Mouse (Mus musculus): ENCODE data around the gene Pnkp.

Pnkp gene

GRCm38 (mm10) chr7:44832763-44833162 is 24.2 kb upstream of the Pnkp start:
- DNase-seq, result no peak

DNA sequence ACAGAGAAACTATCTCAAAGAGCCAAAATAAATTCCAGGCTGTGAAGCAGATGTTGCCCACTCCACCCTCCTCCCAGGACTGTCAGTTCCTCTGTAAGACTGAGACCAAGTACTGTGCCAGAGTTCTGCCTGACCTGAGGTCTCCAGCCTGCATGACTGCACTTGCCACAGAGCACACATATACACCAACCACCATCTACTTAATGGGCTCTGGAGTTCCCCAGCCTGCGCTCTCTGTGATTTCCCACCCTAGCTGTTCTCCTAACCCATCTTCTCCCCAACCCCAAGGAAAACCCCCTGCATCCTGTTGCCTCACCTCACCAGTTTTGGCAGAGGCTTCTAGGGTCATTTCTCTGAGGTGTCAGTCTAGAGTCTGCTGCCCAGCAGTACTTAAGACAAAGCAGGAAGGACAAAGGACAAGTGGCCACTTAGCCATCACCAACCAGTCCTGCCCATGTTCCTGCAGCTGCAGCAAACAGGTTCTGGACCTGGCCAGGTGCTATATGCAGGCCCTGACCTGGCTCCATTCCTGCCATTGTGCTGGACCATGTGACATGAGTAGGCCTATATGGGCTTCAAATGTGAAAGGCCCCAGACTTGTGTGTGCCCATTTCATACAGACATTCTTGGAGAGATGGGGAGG is 21.4 kb upstream of the Pnkp start:
- no peak for DNase-seq

DNA sequence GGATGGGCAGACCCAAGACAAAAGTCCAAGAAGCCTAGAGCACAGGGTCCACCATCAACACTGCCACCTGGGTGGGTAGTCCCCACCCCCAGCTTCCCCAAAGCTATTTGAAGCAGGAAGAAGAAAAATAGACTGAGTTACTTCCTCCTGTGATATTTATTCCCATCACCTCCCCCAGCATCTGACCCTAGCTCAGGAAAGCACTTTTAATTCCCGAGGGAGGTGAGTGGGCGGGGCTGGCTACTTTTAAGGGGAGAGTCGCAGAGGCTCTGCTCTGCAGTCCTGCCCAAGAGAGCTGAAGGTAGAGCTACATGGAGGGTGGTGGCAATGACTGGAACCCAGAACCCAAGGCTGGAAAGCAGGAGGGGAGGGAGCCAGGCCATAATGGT is 20.9 kb upstream of the Pnkp start:
- DNase-seq, result no peak

DNA sequence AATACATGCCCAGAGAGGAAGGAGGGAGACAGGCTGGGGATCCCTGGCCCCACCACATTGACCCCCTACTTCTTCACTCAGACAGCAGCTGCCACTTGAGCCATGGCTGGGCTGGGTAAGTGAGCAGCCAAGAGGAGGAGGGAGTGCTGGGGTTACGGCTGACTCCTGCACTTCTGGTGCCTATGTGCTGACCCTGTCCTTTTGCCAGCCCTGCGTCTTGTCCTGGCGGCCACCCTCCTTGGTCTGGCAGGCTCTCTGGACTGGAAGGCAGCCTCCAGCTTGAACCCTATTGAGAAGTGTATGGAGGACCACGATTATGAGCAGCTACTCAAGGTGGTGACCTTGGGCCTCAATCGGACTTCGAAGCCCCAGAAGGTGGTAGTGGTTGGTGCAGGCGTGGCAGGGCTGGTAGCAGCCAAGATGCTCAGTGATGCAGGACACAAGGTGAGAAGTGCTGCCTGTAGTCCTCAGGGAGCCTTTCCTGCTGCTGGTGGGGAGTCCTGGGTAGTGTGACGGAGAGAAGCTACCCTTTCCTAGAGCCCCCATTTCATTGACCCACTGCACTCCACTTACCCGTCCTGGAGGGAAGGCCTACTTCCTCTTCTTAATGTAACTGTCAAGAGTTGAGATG is 20.4 kb upstream of the Pnkp start:
- DNase-seq, result no peak

DNA sequence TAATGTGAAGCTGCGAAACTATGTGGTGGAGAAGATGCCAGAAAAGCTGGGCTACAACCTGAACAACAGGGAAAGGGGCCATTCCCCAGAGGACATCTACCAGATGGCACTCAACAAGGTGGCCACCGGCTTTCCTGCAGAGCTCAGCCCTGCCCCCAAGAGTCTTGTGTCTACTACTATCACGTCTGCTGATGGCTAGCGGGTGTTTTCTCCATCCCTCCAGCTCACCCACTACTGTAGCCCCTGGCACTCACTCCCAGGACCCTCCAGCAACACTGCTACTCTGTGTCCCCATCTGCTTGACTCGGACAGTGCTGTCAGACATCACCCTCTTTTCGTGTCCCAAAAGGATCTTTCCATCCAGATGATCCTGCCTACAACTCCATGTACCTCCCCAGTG is 18.9 kb upstream of the Pnkp start:
- DNase-seq, result no peak

GRCm38 (mm10) chr7:44839171-44839490 is 17.8 kb upstream of the Pnkp start:
- no peak for DNase-seq

DNA sequence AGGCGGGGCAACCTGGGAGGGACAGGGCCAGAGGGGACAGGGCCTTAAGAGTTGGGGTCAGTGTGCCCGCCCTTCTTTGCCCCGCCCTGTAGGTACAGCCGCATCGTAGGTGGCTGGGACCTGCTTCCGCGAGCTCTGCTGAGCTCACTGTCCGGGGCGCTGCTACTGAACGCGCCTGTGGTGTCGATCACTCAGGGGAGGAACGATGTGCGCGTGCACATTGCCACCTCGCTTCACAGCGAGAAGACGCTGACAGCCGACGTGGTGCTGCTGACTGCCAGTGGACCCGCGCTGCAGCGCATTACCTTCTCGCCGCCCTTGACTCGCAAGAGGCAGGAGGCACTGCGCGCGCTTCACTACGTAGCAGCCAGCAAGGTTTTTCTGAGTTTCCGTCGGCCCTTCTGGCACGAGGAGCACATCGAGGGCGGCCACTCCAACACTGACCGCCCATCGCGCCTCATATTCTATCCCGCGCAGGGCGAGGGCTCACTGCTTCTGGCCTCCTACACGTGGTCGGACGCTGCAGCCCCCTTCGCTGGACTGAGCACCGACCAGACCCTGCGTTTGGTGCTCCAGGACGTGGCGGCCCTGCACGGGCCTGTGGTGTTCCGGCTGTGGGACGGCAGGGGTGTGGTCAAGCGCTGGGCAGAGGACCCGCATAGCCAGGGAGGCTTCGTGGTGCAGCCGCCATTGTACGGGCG is 17.3 kb upstream of the Pnkp start:
- peak; percentile 72 for DNase-seq

GRCm38 (mm10) chr7:44840426-44840825 is 16.5 kb upstream of the Pnkp start:
- no peak for DNase-seq

GRCm38 (mm10) chr7:44841825-44842463 is 15.0 kb upstream of the Pnkp start:
- DNase-seq, result no peak

GRCm38 (mm10) chr7:44845006-44845405 is 11.9 kb upstream of the Pnkp start:
- no peak for DNase-seq

- DNase-seq, result no peak
Observed at GRCm38 (mm10) chr7:44846804-44847203, 10.1 kb upstream of the Pnkp start.

DNA sequence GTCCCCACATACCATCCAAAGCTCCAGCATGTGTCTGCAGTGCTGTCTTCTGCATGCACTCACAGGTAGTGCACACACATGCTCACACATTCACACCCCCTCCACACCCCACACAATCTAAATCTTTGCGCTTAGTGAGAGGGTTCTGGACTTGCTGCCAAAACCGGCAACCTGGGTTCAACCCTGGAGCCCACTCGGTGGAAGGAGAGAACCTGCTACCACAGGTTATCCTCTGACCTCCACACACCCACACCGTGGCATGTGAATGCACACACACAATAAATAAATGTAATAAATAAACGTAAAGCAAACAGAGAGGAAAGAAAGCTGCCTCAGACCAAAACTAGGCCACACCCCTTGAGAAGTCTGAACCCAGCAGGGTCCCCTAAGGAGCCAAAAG is 9.2 kb upstream of the Pnkp start:
- DNase-seq, result no peak

- DNase-seq, result peak; percentile 98
Observed at GRCm38 (mm10) chr7:44848561-44849415, 8.2 kb upstream of the Pnkp start, which contains the start of the genes Akt1s1 and Tbc1d17. Akt1s1 (plus strand) TSS chr7:44848991. Tbc1d17 (minus strand) TSS chr7:44849079.

DNA sequence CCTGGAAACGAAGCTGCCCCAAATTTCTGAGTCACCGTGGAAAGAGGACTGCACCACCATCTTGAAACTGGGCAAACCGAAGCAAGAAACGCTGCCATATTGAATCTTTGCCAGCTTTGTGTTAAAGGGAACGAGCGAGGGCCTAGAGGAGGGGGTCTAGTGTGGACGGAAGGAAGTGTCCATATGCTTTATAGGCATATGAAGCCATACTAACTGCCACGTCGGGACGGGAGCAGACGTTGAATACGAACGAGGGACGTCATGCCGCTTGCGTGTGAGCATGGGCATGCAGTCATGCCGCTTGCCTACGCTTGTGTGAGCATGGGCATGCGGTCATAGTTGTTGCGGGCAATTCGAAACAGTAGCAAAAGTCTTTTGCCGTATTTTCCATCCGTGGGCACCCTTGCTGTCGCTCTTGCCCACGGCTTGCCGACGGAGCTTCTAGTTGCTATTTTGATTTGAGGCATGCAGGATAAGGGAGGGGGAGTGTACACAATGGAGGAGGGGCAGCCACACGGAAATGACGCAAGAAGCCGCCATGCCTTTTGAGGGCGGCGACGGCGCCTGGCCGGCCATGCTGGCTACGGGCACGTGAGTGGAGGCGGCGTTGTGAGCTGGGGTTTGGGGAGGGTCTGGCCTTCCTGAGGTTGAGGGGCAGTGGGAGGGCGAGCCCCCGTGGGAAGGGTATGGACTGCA is 7.4 kb upstream of the Pnkp start:
- DNase-seq, result peak; percentile 90

DNA sequence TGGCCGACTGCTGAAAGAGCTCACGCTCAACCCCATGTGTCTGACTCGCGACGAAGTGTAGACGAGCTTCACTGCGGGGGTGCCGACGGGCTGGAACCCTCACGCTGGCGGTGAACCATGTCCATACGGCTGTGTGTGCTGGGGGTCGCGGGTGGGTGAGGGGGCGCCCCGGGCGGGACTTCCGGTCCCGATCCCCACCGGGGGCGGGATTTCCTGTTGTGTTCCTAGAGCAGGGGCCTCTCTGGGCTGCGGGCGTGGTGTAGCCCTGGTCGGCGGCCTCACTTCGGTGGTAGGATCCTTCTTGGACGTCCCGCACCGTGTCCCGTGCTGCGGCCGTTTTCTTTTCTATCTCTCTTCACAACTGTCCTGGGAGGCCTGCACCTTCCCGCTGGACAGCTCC is 6.8 kb upstream of the Pnkp start:
- peak; percentile 87 for DNase-seq

DNA sequence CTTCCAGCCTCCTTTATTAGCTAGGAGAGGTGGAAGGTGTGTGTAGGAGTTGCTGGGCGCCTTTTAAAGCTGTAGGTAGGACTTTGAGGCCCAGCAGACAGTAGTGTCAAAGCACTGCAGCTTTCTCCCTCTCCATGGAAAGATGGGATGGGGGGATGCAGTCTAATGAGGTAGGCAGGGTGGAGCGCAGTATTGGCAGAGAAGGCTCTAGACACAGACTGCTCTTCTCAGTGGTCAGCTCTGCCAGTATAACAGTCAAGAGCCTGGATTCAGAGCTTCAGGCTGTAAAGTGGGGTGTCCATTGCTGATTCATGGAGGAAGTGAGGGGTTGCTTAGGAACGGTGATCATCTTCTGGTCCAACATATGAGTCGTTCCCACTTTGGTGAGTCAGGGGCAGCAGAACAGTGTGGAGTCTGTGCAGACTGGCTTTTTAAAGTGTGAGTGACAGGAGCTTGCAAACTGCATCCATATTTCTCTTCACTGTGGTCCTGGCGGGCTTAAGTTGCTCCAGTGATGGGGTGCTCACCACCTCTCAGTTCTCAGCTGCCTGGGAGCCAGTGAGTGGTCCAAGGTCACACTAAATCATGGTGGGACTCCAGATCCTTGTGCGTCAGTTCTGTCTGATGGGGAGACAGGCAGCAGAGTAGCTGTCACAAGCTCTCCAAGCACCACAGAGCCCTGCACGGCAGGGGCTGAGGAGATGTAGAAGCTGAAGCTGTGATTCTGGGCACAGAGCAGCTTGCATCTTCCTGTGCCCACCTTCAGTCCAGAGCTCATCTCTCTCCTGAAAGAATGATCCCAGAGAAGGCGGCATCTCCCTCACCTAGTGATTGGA is 5.9 kb upstream of the Pnkp start:
- no peak for DNase-seq

- DNase-seq, result no peak
Observed at GRCm38 (mm10) chr7:44851625-44852234, 5.2 kb upstream of the Pnkp start.

GRCm38 (mm10) chr7:44852259-44853027 is 4.5 kb upstream of the Pnkp start:
- DNase-seq, result no peak

GRCm38 (mm10) chr7:44853065-44853464 is 3.9 kb upstream of the Pnkp start:
- no peak for DNase-seq
